8 mouse cellular contexts compared by ENCODE assay signal in the genomic region with DNA sequence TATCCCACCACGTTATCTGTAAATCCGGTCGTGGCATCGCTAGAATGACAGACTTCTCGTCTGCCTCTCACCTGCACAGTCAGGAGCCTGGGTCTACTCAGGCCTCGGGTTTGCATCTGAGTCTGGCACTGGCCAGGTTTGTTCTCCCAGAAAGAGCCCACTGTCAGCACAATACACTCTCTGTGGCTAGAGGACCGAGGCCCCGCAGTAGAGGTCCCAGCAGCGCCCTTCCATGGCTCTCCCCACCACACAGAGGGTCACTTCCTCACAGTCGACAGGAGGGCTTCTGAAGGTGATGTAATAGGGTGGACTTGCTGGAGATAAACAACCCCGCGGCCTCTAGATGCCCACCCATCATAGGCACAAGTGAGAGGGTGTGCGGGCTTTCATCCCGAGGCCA. TPM values are rescaled to one million over a fixed set of nuclear protein-coding genes. Genes with fewer than 3 reads are reported as not detected.
DNase-seq lines count a peak whose midpoint lies in the region; ATAC-seq and TF ChIP-seq lines count a peak whose summit lies in the region.

No protein-coding gene starts in this region.

- H3K79me2 ChIP-seq in liver, adult 2 months (ENCODE audit: control insufficient read depth, insufficient read depth, low read length): no peaks in the 10 kb centered on the region

- H3K36me3 ChIP-seq in liver, adult 2 months (ENCODE audit: control insufficient read depth, insufficient read depth, low read length): no peaks in the 10 kb centered on the region
- H3K36me3 ChIP-seq in limb, embryonic 11.5 days (ENCODE audit: control insufficient read depth, insufficient read depth, low read length): no peaks in the 10 kb centered on the region
- no peaks in the 10 kb centered on the region for H3K36me3 ChIP-seq in neural tube, embryonic 15.5 days

- no peak overlapping the region for H3K4me3 ChIP-seq in liver, adult 2 months (ENCODE audit: insufficient read depth, low read depth, low read length)
- H3K4me3 ChIP-seq in limb, embryonic 11.5 days (ENCODE audit: low read depth, low read length): no peak overlapping the region
- no peak overlapping the region for H3K4me3 ChIP-seq in neural tube, embryonic 15.5 days (replicated peaks)

- TF ChIP-seq POLR2A in liver, adult 2 months (IDR thresholded peaks at IDR 0.05; ENCODE audit: extremely low read depth, insufficient read depth, low read length): no peak

- TF ChIP-seq CTCF in liver, adult 2 months (IDR thresholded peaks at IDR 0.05; ENCODE audit: low read depth, low read length): no peak

- ATAC-seq in erythroid progenitor cell, adult 5-6 weeks (replicated peaks; ENCODE audit: low FRiP score, poor library complexity, severe bottlenecking): peak; percentile 45
- ATAC-seq in limb, embryonic 11.5 days (ENCODE audit: insufficient number of reproducible peaks, low FRiP score, low TSS enrichment, low read depth): no peak
- ATAC-seq in neural tube, embryonic 15.5 days (ENCODE audit: low FRiP score): no peak

- H3K4me2 ChIP-seq in limb, embryonic 11.5 days (ENCODE audit: low read depth, severe bottlenecking): peak overlapping the region; percentile 13; the same call in 1 of the 2 replicates
- peak overlapping the region; percentile 39 for H3K4me2 ChIP-seq in neural tube, embryonic 15.5 days

- H3K4me1 ChIP-seq in liver, adult 2 months (ENCODE audit: control insufficient read depth, insufficient read depth, low read length): peaks cover 21% of the 10 kb centered on the region
- H3K4me1 ChIP-seq in limb, embryonic 11.5 days (ENCODE audit: control insufficient read depth, insufficient read depth, low read length): no peaks in the 10 kb centered on the region
- H3K4me1 ChIP-seq in neural tube, embryonic 15.5 days: peaks cover 5% of the 10 kb centered on the region

- no peaks in the 10 kb centered on the region for H3K9me3 ChIP-seq in limb, embryonic 11.5 days (ENCODE audit: control insufficient read depth, low read length)
- H3K9me3 ChIP-seq in neural tube, embryonic 15.5 days (replicated peaks): no peaks in the 10 kb centered on the region

- no peak overlapping the region for H3K9ac ChIP-seq in liver, adult 2 months (ENCODE audit: low read depth, low read length)
- H3K9ac ChIP-seq in limb, embryonic 11.5 days (ENCODE audit: low read length): no peak overlapping the region
- H3K9ac ChIP-seq in neural tube, embryonic 15.5 days (replicated peaks): no peak overlapping the region

- no peaks in the 10 kb centered on the region for H3K27me3 ChIP-seq in liver, adult 2 months (ENCODE audit: control insufficient read depth, insufficient read depth, low read length)
- H3K27me3 ChIP-seq in limb, embryonic 11.5 days (ENCODE audit: control insufficient read depth, insufficient read depth, low read length): no peaks in the 10 kb centered on the region
- no peaks in the 10 kb centered on the region for H3K27me3 ChIP-seq in neural tube, embryonic 15.5 days (replicated peaks)

- WGBS in liver, adult 2 months: 33% methylated on average over 14 of the region's 14 CpGs
- WGBS in limb, embryonic 11.5 days: 52% methylated on average over 14 of the region's 14 CpGs
- WGBS in neural tube, embryonic 15.5 days: 59% methylated on average over 14 of the region's 14 CpGs

- no peak for DNase-seq in liver, adult 2 months (ENCODE audit: extremely low read depth, low read depth, low spot score)
- no peak for DNase-seq in liver
- no peak for DNase-seq in limb, embryonic 11.5 days (ENCODE audit: low spot score)
- DNase-seq in gastrocnemius, postnatal 25 days: no peak
- no peak for DNase-seq in retina, postnatal 1 day
- DNase-seq in right cerebral cortex, adult 2 months (ENCODE audit: low spot score in 2 of 2): no peak

- peak overlapping the region; percentile 45; the same call in 1 of the 2 replicates for H3K27ac ChIP-seq in liver, adult 2 months (replicated peaks; ENCODE audit: insufficient read depth, low read depth, low read length)
- no peak overlapping the region for H3K27ac ChIP-seq in limb, embryonic 11.5 days (replicated peaks; ENCODE audit: low read depth, low read length)
- no peak overlapping the region for H3K27ac ChIP-seq in neural tube, embryonic 15.5 days (replicated peaks)

RNA-seq across cellular contexts. Expression of a gene that starts 7.3 kb away (rescaled TPM):
- 108 and 118 TPM in 2 replicates for total RNA-seq in liver, adult 2 months (2014; rRNA removed)
- 297 and 313 TPM in 2 replicates for polyA plus RNA-seq in liver, adult 2 months (2012; rRNA removed)
- 2.5 TPM in 1 of 2 replicates, not detected in the other for total RNA-seq in erythroid progenitor cell, adult 5-6 weeks (2015; ENCODE audit: low replicate concordance)
- total RNA-seq in erythroid progenitor cell, adult 5-6 weeks (2017; ENCODE audit: low replicate concordance): 3.2 and 14.9 TPM in 2 replicates
- polyA plus RNA-seq in limb, embryonic 11.5 days (2014; fragmentation: Nextera tagmentation; extraction: Ambion mirVana): 61.5 and 70.7 TPM in 2 replicates
- polyA plus RNA-seq in neural tube, embryonic 15.5 days (2015; fragmentation: Nextera tagmentation; extraction: Ambion mirVana): 33.9 and 41.7 TPM in 2 replicates
- total RNA-seq in gastrocnemius, postnatal 25 days (2021): 10 to 100 TPM; 22.5 to 25.6 TPM

RNA-seq across cellular contexts. Expression of a gene that starts 38.3 kb away (rescaled TPM):
- total RNA-seq in liver, adult 2 months (2014; rRNA removed): 6.9 and 7.1 TPM in 2 replicates
- polyA plus RNA-seq in liver, adult 2 months (2012; rRNA removed): 8.6 and 11.1 TPM in 2 replicates
- total RNA-seq in erythroid progenitor cell, adult 5-6 weeks (2015; ENCODE audit: low replicate concordance): 8.3 and 15.5 TPM in 2 replicates
- 9.3 and 20.2 TPM in 2 replicates for total RNA-seq in erythroid progenitor cell, adult 5-6 weeks (2017; ENCODE audit: low replicate concordance)
- 41.1 and 41.8 TPM in 2 replicates for polyA plus RNA-seq in limb, embryonic 11.5 days (2014; fragmentation: Nextera tagmentation; extraction: Ambion mirVana)
- polyA plus RNA-seq in neural tube, embryonic 15.5 days (2015; fragmentation: Nextera tagmentation; extraction: Ambion mirVana): 33.3 and 34.2 TPM in 2 replicates
- 1 to 10 TPM; 2.8 to 3.4 TPM for total RNA-seq in gastrocnemius, postnatal 25 days (2021)

RNA-seq across cellular contexts. Expression of a gene that starts 44.5 kb away (rescaled TPM):
- total RNA-seq in liver, adult 2 months (2014; rRNA removed): 2.6 and 4.4 TPM in 2 replicates
- polyA plus RNA-seq in liver, adult 2 months (2012; rRNA removed): 3.5 and 3.7 TPM in 2 replicates
- total RNA-seq in erythroid progenitor cell, adult 5-6 weeks (2015; ENCODE audit: low replicate concordance): 10.1 and 12.6 TPM in 2 replicates
- 4.1 and 12.1 TPM in 2 replicates for total RNA-seq in erythroid progenitor cell, adult 5-6 weeks (2017; ENCODE audit: low replicate concordance)
- 56.3 and 67.3 TPM in 2 replicates for polyA plus RNA-seq in limb, embryonic 11.5 days (2014; fragmentation: Nextera tagmentation; extraction: Ambion mirVana)
- 35.7 and 38.9 TPM in 2 replicates for polyA plus RNA-seq in neural tube, embryonic 15.5 days (2015; fragmentation: Nextera tagmentation; extraction: Ambion mirVana)
- total RNA-seq in gastrocnemius, postnatal 25 days (2021): 1 to 10 TPM; 4.0 to 4.6 TPM
